Mouse (Mus musculus): ENCODE data around the gene Arsj. TPM values are rescaled to one million over a fixed set of nuclear protein-coding genes. Genes with fewer than 3 reads are reported as not detected.

Arsj gene
- polyA plus RNA-seq, 1 experiment from 2014 or later = 0.43 TPM

DNA sequence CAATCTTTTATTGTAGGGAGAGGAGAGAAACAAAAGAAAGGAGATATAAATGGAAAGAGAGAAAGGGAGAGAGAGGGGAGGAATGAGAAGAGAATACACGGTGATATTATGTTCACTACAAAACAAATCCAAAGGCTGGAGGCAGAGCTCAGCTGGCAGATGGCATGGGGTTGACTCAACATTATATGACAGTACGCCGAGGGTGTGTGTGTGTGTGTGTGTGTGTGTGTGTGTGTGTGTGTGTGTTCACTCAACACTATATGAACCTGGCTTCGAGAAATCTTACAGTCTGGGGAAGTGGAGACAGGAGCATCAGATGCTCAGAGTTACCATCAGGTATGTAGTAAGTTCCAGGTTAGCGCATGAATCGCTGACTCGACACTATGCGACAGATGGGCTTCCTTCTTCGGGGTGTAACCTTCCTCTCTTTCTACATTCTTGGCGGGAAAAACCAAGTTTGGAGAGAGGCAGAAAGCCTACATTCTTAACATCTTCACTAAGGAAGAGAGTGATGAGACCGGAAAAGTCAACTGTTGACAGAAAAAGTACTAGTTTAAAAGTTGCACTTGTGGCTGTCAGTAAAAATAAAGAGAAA, 456 bp upstream of the Arsj start:
- no peaks in the 10 kb centered on the region for H3K27me3 ChIP-seq (ENCODE audit: control insufficient read depth, insufficient read depth, low read length)
- peak overlapping the region; percentile 35; the same call in 1 of the 2 replicates for H3K4me3 ChIP-seq (replicated peaks; ENCODE audit: low read length)
- no peaks in the 10 kb centered on the region for H3K36me3 ChIP-seq (replicated peaks; ENCODE audit: control insufficient read depth, insufficient read depth)
- peaks cover 7% of the 10 kb centered on the region; the same call in 1 of the 2 replicates for H3K4me1 ChIP-seq (replicated peaks; ENCODE audit: control insufficient read depth, insufficient read depth, low read length)
- no peaks in the 10 kb centered on the region for H3K9me3 ChIP-seq (ENCODE audit: control insufficient read depth, low read length)
- ATAC-seq (ENCODE audit: low FRiP score) = no peak
- no peak overlapping the region for H3K27ac ChIP-seq
- peak overlapping the region; percentile 83; the same call in 1 of the 2 replicates for H3K4me2 ChIP-seq (replicated peaks)
- H3K9ac ChIP-seq = no peak overlapping the region
- DNase-seq (ENCODE audit: low spot score) = no peak
- 80% methylated on average over 11 of the region's 11 CpGs for WGBS

- no peaks in the 10 kb centered on the region for H3K36me3 ChIP-seq (replicated peaks; ENCODE audit: control insufficient read depth, insufficient read depth)
- no peak overlapping the region for H3K4me2 ChIP-seq (replicated peaks)
- H3K27ac ChIP-seq = no peak overlapping the region
- DNase-seq (ENCODE audit: low spot score) (no peak), ATAC-seq (ENCODE audit: low FRiP score) (0 out of 2 replicates have a peak, but pooled peaks have one; percentile 46)
- no peaks in the 10 kb centered on the region for H3K9me3 ChIP-seq (ENCODE audit: control insufficient read depth, low read length)
- H3K4me3 ChIP-seq (replicated peaks; ENCODE audit: low read length) = no peak overlapping the region
- no peak overlapping the region for H3K9ac ChIP-seq
- H3K4me1 ChIP-seq (replicated peaks; ENCODE audit: control insufficient read depth, insufficient read depth, low read length) = peaks cover 7% of the 10 kb centered on the region; the same call in 1 of the 2 replicates
- H3K27me3 ChIP-seq (ENCODE audit: control insufficient read depth, insufficient read depth, low read length) = no peaks in the 10 kb centered on the region
- 90% methylated on average over 7 of the region's 7 CpGs for WGBS
Measured at GRCm38 (mm10) chr3:126364555-126364954, 1.1 kb downstream of the Arsj start.

DNA sequence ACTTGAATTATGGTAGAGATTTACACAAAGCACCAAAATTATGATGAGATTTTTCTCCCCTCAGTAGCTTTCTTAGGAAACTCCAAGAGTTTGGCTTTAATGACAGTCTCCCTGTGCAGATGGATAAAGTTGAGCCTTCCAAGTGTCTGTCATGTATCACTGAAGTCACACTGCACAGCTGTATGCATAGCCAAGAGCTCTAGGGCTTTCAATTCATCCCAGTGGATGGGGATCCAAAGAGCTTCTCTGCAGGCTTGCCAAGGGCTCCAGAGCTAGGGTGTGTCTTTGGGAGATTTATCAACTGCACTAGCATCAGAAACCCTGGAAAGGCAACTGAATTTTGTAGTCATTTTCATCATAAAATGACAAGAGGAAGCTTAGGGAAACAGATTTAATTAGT, 7.1 kb downstream of the Arsj start:
- Histone ChIP-seq H3K4me1 (replicated peaks; ENCODE audit: control insufficient read depth, insufficient read depth, low read length) (no peaks in the 10 kb centered on the region), H3K4me2 (replicated peaks) (no peak overlapping the region), H3K4me3 (replicated peaks; ENCODE audit: low read length) (no peak overlapping the region), H3K27me3 (ENCODE audit: control insufficient read depth, insufficient read depth, low read length) (no peaks in the 10 kb centered on the region), H3K9me3 (ENCODE audit: control insufficient read depth, low read length) (no peaks in the 10 kb centered on the region), H3K36me3 (replicated peaks; ENCODE audit: control insufficient read depth, insufficient read depth) (no peaks in the 10 kb centered on the region), H3K9ac (no peak overlapping the region), H3K27ac (no peak overlapping the region)
- DNase-seq (ENCODE audit: low spot score) = no peak
- no peak for ATAC-seq (ENCODE audit: low FRiP score)

GRCm38 (mm10) chr3:126372815-126373545, 9.5 kb downstream of the Arsj start:
- Histone ChIP-seq H3K27me3 (ENCODE audit: control insufficient read depth, insufficient read depth, low read length) (no peaks in the 10 kb centered on the region), H3K4me1 (replicated peaks; ENCODE audit: control insufficient read depth, insufficient read depth, low read length) (no peaks in the 10 kb centered on the region), H3K9me3 (ENCODE audit: control insufficient read depth, low read length) (no peaks in the 10 kb centered on the region), H3K27ac (no peak overlapping the region), H3K9ac (no peak overlapping the region), H3K4me3 (replicated peaks; ENCODE audit: low read length) (no peak overlapping the region), H3K4me2 (replicated peaks) (no peak overlapping the region), H3K36me3 (replicated peaks; ENCODE audit: control insufficient read depth, insufficient read depth) (no peaks in the 10 kb centered on the region)
- ATAC-seq (ENCODE audit: low FRiP score) = no peak
- DNase-seq (ENCODE audit: low spot score) = no peak
- WGBS = 75% methylated on average over 9 of the region's 9 CpGs

GRCm38 (mm10) chr3:126373721-126374120, 10.2 kb downstream of the Arsj start:
- Histone ChIP-seq H3K9ac (no peak overlapping the region), H3K4me3 (replicated peaks; ENCODE audit: low read length) (no peak overlapping the region), H3K27me3 (ENCODE audit: control insufficient read depth, insufficient read depth, low read length) (no peaks in the 10 kb centered on the region), H3K9me3 (ENCODE audit: control insufficient read depth, low read length) (no peaks in the 10 kb centered on the region), H3K4me1 (replicated peaks; ENCODE audit: control insufficient read depth, insufficient read depth, low read length) (no peaks in the 10 kb centered on the region), H3K4me2 (replicated peaks) (no peak overlapping the region), H3K27ac (no peak overlapping the region), H3K36me3 (replicated peaks; ENCODE audit: control insufficient read depth, insufficient read depth) (no peaks in the 10 kb centered on the region)
- WGBS = 79% methylated on average over 1 of the region's 1 CpGs
- ATAC-seq (ENCODE audit: low FRiP score) (no peak), DNase-seq (ENCODE audit: low spot score) (no peak)

DNA sequence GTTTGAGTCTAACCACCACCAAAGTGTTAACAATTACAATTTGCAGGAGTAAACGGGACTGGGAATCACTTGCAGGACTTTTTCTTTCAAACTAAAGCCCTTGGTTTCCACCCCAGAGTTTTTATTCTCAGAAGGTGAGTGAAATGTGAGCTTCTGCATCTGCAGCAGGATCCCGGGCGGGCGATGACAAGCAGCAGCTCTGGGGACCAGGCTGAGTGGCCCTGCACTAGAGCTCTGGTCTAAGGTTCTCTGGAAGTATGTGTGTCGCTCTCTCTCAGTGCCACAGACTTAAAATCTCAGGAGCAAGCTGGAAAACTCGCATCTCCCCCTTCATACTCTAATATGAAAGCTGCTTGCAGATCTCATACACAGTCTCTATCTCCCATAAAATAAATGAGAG, 15.8 kb downstream of the Arsj start:
- WGBS = 80% methylated on average over 6 of the region's 6 CpGs
- DNase-seq (ENCODE audit: low spot score) = no peak
- H3K4me3 ChIP-seq (replicated peaks; ENCODE audit: low read length) = no peak overlapping the region
- no peak overlapping the region for H3K27ac ChIP-seq
- no peaks in the 10 kb centered on the region for H3K4me1 ChIP-seq (replicated peaks; ENCODE audit: control insufficient read depth, insufficient read depth, low read length)
- H3K4me2 ChIP-seq (replicated peaks) = no peak overlapping the region
- no peak for ATAC-seq (ENCODE audit: low FRiP score)
- no peak overlapping the region for H3K9ac ChIP-seq
- no peaks in the 10 kb centered on the region for H3K36me3 ChIP-seq (replicated peaks; ENCODE audit: control insufficient read depth, insufficient read depth)
- H3K9me3 ChIP-seq (ENCODE audit: control insufficient read depth, low read length) = no peaks in the 10 kb centered on the region
- H3K27me3 ChIP-seq (ENCODE audit: control insufficient read depth, insufficient read depth, low read length) = no peaks in the 10 kb centered on the region

DNA sequence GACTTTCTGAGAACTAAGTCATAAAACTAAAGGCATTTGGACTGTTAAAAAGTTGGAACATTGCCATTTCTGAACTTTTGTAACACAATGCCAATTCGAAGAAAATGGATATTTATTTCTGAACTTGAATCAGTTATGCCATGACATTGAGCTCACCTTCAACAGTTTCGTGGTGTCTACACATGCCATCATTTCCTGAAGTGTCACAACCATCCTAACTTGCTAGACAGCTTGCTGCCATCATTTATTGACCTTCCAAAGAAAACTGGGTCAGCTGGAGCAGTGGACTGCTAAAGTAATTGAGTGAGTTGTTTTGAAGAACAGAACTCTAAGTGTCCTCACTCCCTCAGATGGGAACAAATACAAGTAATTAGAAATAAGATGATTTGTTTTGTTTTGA, 16.2 kb downstream of the Arsj start:
- no peak overlapping the region for H3K4me2 ChIP-seq (replicated peaks)
- H3K4me1 ChIP-seq (replicated peaks; ENCODE audit: control insufficient read depth, insufficient read depth, low read length) = no peaks in the 10 kb centered on the region
- H3K9ac ChIP-seq = no peak overlapping the region
- no peaks in the 10 kb centered on the region for H3K36me3 ChIP-seq (replicated peaks; ENCODE audit: control insufficient read depth, insufficient read depth)
- H3K9me3 ChIP-seq (ENCODE audit: control insufficient read depth, low read length) = no peaks in the 10 kb centered on the region
- no peak overlapping the region for H3K27ac ChIP-seq
- WGBS = 78% methylated on average over 2 of the region's 2 CpGs
- DNase-seq (ENCODE audit: low spot score) = no peak
- no peak for ATAC-seq (ENCODE audit: low FRiP score)
- H3K4me3 ChIP-seq (replicated peaks; ENCODE audit: low read length) = no peak overlapping the region
- H3K27me3 ChIP-seq (ENCODE audit: control insufficient read depth, insufficient read depth, low read length) = no peaks in the 10 kb centered on the region

- WGBS = 83% methylated on average over 6 of the region's 6 CpGs
- Histone ChIP-seq H3K4me2 (replicated peaks) (no peak overlapping the region), H3K36me3 (replicated peaks; ENCODE audit: control insufficient read depth, insufficient read depth) (no peaks in the 10 kb centered on the region), H3K4me1 (replicated peaks; ENCODE audit: control insufficient read depth, insufficient read depth, low read length) (no peaks in the 10 kb centered on the region), H3K27ac (no peak overlapping the region), H3K9ac (no peak overlapping the region), H3K9me3 (ENCODE audit: control insufficient read depth, low read length) (no peaks in the 10 kb centered on the region), H3K27me3 (ENCODE audit: control insufficient read depth, insufficient read depth, low read length) (no peaks in the 10 kb centered on the region), H3K4me3 (replicated peaks; ENCODE audit: low read length) (no peak overlapping the region)
- no peak for ATAC-seq (ENCODE audit: low FRiP score)
- no peak for DNase-seq (ENCODE audit: low spot score)
Measured at GRCm38 (mm10) chr3:126383276-126383675, 19.8 kb downstream of the Arsj start.

DNA sequence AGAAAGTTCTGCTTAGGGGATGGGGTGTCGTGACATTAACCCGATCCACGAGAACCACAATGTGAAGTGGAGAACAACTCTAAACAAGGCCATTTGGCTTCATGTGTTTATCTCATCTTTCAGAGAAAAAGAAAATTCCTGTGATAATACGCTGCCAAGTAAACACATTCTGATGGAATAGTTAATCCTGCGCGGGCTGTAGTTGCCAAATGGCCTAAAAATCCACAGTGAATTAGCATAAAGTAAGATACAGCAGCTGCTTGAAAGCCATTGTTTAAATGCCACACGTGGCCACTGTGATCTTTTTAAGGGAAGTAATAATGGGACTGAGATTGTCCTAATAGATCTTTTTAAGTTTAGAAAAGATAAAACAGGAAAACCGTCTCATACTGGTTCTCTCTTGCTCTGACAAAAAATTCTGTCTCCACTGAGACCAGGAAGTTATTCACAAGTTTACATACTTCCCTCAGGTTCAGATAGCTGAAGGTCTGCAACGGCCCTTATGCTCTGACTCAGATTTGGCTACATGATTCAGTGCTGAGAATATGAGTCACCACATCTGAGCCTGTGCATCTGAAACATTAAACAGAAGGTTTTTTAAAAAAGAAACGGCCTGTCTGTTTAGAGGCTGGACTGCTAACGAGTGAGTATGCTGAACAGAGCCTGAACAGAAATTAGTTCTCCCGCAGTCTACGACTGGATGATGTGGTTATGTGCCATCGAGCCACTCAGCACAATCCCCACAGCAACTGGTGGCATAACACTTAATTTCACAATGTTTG, 21.4 kb downstream of the Arsj start:
- DNase-seq (ENCODE audit: low spot score) = no peak
- no peak for ATAC-seq (ENCODE audit: low FRiP score)

More for the DNA sequence above, 21.4 kb downstream of the Arsj start:
- Histone ChIP-seq H3K27me3 (ENCODE audit: control insufficient read depth, insufficient read depth, low read length) (no peaks in the 10 kb centered on the region), H3K4me3 (replicated peaks; ENCODE audit: low read length) (no peak overlapping the region), H3K4me2 (replicated peaks) (no peak overlapping the region), H3K9me3 (ENCODE audit: control insufficient read depth, low read length) (no peaks in the 10 kb centered on the region), H3K36me3 (replicated peaks; ENCODE audit: control insufficient read depth, insufficient read depth) (no peaks in the 10 kb centered on the region), H3K9ac (no peak overlapping the region), H3K4me1 (replicated peaks; ENCODE audit: control insufficient read depth, insufficient read depth, low read length) (no peaks in the 10 kb centered on the region), H3K27ac (no peak overlapping the region)
- 81% methylated on average over 14 of the region's 14 CpGs for WGBS

Measured in hindbrain, embryonic 14.5 days (tissue).